Mouse (Mus musculus) cerebellum, adult 2 months (tissue): ENCODE measurements around the gene Ankrd10.

ENCODE experiments used
- CTCF ChIP-seq: fragments of 200-500 bp; IDR thresholded peaks from 2 replicates; pipeline ENCODE4 v1.5.1; 2011; ENCODE audit warnings: low read depth, mild to moderate bottlenecking, control low read depth, low read length, moderate library complexity, borderline replicate concordance; ENCODE audit not compliant: insufficient read depth
- POLR2A ChIP-seq: fragments of 200-500 bp; IDR thresholded peaks from 2 replicates; pipeline ENCODE4 v1.6.1; 2011; ENCODE audit warnings: low read length, control low read depth, borderline replicate concordance; ENCODE audit not compliant: insufficient read depth

- TF ChIP-seq CTCF (no peak), POLR2A (no peak)
Observed at GRCm38 (mm10) chr8:11684558-11684957, 49.0 kb upstream of the Ankrd10 start.
